Mouse (Mus musculus) T-cell, adult 2 months (primary cell): Measurements from ENCODE around the gene Dennd2c.
"Not testable (repeated sequence)": the region's sequence is repeated elsewhere in the genome, so short reads cannot be mapped to it uniquely, and the experiment has no call there.

Source experiments
- DNase-seq: peaks from one replicate; pipeline ENCODE4 v3.0.0; 2022; ENCODE audit warnings: low spot score

Dennd2c gene

DNA sequence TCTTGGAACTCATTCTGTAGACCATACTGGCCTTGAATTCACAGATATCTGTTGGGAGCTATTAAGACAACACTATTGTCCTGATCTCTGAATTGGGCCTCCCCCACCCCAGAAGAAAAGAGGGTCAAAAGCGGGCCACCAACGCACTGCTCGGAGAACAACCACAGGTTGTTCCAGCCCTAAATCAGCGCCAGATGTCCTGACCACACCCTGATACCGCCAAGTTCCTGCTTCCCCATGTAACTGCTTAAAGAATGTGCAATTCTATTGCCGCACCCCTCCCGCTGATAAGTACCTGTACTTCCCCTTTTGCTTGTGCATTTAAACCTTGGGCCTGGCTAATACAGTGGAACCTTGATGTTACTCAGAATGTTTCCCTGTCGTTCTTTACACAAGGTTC, 113.0 kb downstream of the Dennd2c start:
- not testable (repeated sequence) for DNase-seq
